14 mouse cellular contexts compared by ENCODE assay signal in the genomic region with DNA sequence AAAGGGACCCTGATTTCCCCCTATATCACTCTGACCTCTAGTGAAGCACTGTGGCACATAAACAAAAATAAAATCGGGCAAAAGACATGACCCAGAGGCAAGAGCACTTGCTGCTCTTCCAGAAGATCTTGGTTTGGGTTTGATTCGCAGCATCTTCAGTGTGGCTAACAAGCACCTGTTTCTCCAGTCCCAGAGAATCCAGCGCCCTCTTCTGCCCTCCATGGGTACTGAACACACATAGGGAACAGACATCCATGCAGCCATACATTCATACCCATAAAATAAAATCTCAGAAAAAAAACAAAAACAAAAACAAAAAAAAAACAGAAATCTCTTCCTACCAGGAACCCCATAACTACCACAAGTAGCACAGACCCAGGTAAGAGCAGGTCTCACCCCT. TPM values are rescaled to one million over a fixed set of nuclear protein-coding genes. Genes with fewer than 3 reads are reported as not detected.
DNase-seq lines count a peak whose midpoint lies in the region; ATAC-seq and TF ChIP-seq lines count a peak whose summit lies in the region.
"Had no signal": no experiment of that assay in that cellular context is flagged by ENCODE, and none has a peak within 500 bp of the region (broad histone marks: within the 10 kb centered on the region; RNA-seq: fewer than 3 reads in every experiment).

No protein-coding gene starts in this region.

- H3K4me1 ChIP-seq in liver, postnatal 0 days (ENCODE audit: insufficient read depth), result peaks cover 22% of the 10 kb centered on the region

- peak; percentile 38 for TF ChIP-seq CTCF in layer of hippocampus, adult 2 months (conservative IDR thresholded peaks at IDR 0.05)
- TF ChIP-seq CTCF in liver, postnatal 0 days (IDR thresholded peaks at IDR 0.05; ENCODE audit: low read depth), result peak; percentile 61

- no peaks in the 10 kb centered on the region for H3K27me3 ChIP-seq in liver, postnatal 0 days (ENCODE audit: insufficient read depth, low read length)

- ATAC-seq in liver, postnatal 0 days, result no peak

- H3K9ac ChIP-seq in liver, postnatal 0 days (replicated peaks), result no peak overlapping the region
- H3K9ac ChIP-seq: heart, embryonic 13.5 days; lung, embryonic 14.5 days; midbrain, embryonic 12.5 days; neural tube, embryonic 13.5 days had no signal

- no peaks in the 10 kb centered on the region for H3K9me3 ChIP-seq in liver, postnatal 0 days (ENCODE audit: low read length)
- H3K9me3 ChIP-seq: heart, embryonic 13.5 days; midbrain, embryonic 12.5 days; neural tube, embryonic 13.5 days had no signal

- H3K36me3 ChIP-seq in liver, postnatal 0 days (replicated peaks; ENCODE audit: insufficient read depth, low read length), result no peaks in the 10 kb centered on the region
- H3K36me3 ChIP-seq: heart, embryonic 13.5 days; midbrain, embryonic 12.5 days; neural tube, embryonic 13.5 days had no signal

- peak; percentile 46 for DNase-seq in embryo, embryonic 10.5 days (ENCODE audit: low spot score)
- no peak for DNase-seq in embryo, embryonic 11 days
- no peak for DNase-seq in layer of hippocampus, adult 2 months (ENCODE audit: low spot score in 2 of 2)
- no peak for DNase-seq in layer of hippocampus, adult 8-10 months (ENCODE audit: low spot score in 2 of 2)
- DNase-seq in ES-CJ7 (ENCODE audit: low read depth, low spot score), result peak; percentile 87
- DNase-seq in liver, postnatal 0 days, result no peak
- no peak for DNase-seq in cerebellum, adult 11-12 months
- no peak for DNase-seq in layer of hippocampus, postnatal 14 days (ENCODE audit: low spot score in 2 of 2)
- DNase-seq: lung, embryonic 14.5 days had no signal

- H3K4me3 ChIP-seq in layer of hippocampus, adult 2 months, result no peak overlapping the region
- H3K4me3 ChIP-seq in liver, postnatal 0 days (ENCODE audit: low read depth, low read length), result no peak overlapping the region
- H3K4me3 ChIP-seq: heart, embryonic 13.5 days; midbrain, embryonic 12.5 days; neural tube, embryonic 13.5 days had no signal

- 48% methylated on average over 3 of the region's 3 CpGs for WGBS in liver, postnatal 0 days (ENCODE audit: insufficient replicate concordance)

- TF ChIP-seq EP300 in liver, postnatal 0 days (IDR thresholded peaks at IDR 0.05; ENCODE audit: low read depth), result no peak

- no peak overlapping the region for H3K4me2 ChIP-seq in liver, postnatal 0 days (ENCODE audit: low read depth, low read length)
- H3K4me2 ChIP-seq: heart, embryonic 13.5 days; midbrain, embryonic 12.5 days; neural tube, embryonic 13.5 days had no signal

- H3K27ac ChIP-seq in layer of hippocampus, adult 2 months, result no peak overlapping the region
- H3K27ac ChIP-seq in liver, postnatal 0 days (ENCODE audit: low read depth), result no peak overlapping the region
- H3K27ac ChIP-seq: heart, embryonic 13.5 days; midbrain, embryonic 12.5 days; neural tube, embryonic 13.5 days had no signal

RNA-seq across cellular contexts. Expression of a gene that starts 2.8 kb away (rescaled TPM):
- 1 to 10 TPM; 4.0 to 7.1 TPM for total RNA-seq in layer of hippocampus, adult 2 months (2021)
- 1 to 10 TPM; 3.6 to 6.3 (median 4.9) TPM for total RNA-seq in layer of hippocampus, adult 8-10 months (2022)
- polyA plus RNA-seq in liver, postnatal 0 days (2015; fragmentation: Nextera tagmentation; extraction: Ambion mirVana), result 5.5 and 6.3 TPM in 2 replicates
- total RNA-seq in layer of hippocampus, postnatal 14 days (2021), result 1 to 10 TPM; 4.1 to 5.1 TPM

RNA-seq across cellular contexts. Expression of a gene that starts 11.7 kb away (rescaled TPM):
- not detected for total RNA-seq in layer of hippocampus, adult 2 months (2021)
- not detected for total RNA-seq in layer of hippocampus, adult 8-10 months (2022)
- polyA plus RNA-seq in liver, postnatal 0 days (2015; fragmentation: Nextera tagmentation; extraction: Ambion mirVana), result 0.41 and 0.48 TPM in 2 replicates
- total RNA-seq in layer of hippocampus, postnatal 14 days (2021), result not detected
- total RNA-seq: left cerebral cortex, postnatal 10 days had no signal

RNA-seq across cellular contexts. Expression of a gene that starts 17.3 kb away (rescaled TPM):
- total RNA-seq in layer of hippocampus, adult 2 months (2021), result not detected
- total RNA-seq in layer of hippocampus, adult 8-10 months (2022), result not detected
- 0.59 TPM in 1 of 2 replicates, not detected in the other for polyA plus RNA-seq in liver, postnatal 0 days (2015; fragmentation: Nextera tagmentation; extraction: Ambion mirVana)
- total RNA-seq in layer of hippocampus, postnatal 14 days (2021), result not detected
- total RNA-seq: left cerebral cortex, postnatal 10 days had no signal
- polyA plus RNA-seq: C2C12; heart, embryonic 13.5 days; lung, embryonic 14.5 days; midbrain, embryonic 12.5 days; neural tube, embryonic 13.5 days had no signal

RNA-seq across cellular contexts. Expression of a gene that starts 17.4 kb away (rescaled TPM):
- total RNA-seq in layer of hippocampus, adult 2 months (2021), result 10 to 100 TPM; 13.0 to 16.3 TPM
- 10 to 100 TPM; 13.8 to 19.4 (median 17.2) TPM for total RNA-seq in layer of hippocampus, adult 8-10 months (2022)
- 798 and 816 TPM in 2 replicates for polyA plus RNA-seq in liver, postnatal 0 days (2015; fragmentation: Nextera tagmentation; extraction: Ambion mirVana)
- 10 to 100 TPM; 15.1 to 20.8 TPM for total RNA-seq in layer of hippocampus, postnatal 14 days (2021)

RNA-seq across cellular contexts. Expression of a gene that starts 17.7 kb away (rescaled TPM):
- under 1 TPM; 0.27 to 0.51 TPM for total RNA-seq in layer of hippocampus, adult 2 months (2021)
- total RNA-seq in layer of hippocampus, adult 8-10 months (2022), result under 1 TPM; 0.49 to 0.64 (median 0.59) TPM
- polyA plus RNA-seq in liver, postnatal 0 days (2015; fragmentation: Nextera tagmentation; extraction: Ambion mirVana), result 16.7 and 18.8 TPM in 2 replicates
- under 1 TPM; 0.35 to 0.55 TPM for total RNA-seq in layer of hippocampus, postnatal 14 days (2021)

Comparison
In these comparisons a context has a peak if more than half of its experiments do, and no peak if none do; other contexts are left out.
1. DNase-seq: peak in embryo, embryonic 10.5 days (single experiment) and ES-CJ7 (single experiment); none in embryo, embryonic 11 days (single experiment), layer of hippocampus, adult 2 months (0 of 2), layer of hippocampus, adult 8-10 months (0 of 2), liver, postnatal 0 days (single experiment), cerebellum, adult 11-12 months (single experiment) and layer of hippocampus, postnatal 14 days (0 of 2).